Comparison of ENCODE assay signal across 7 mouse cellular contexts in genomic region chr6:116650406-116650805, GRCm38 (mm10). TPM values are rescaled to one million over a fixed set of nuclear protein-coding genes. Genes with fewer than 3 reads are reported as not detected.
DNase-seq lines count a peak whose midpoint lies in the region; ATAC-seq lines count a peak whose summit lies in the region.

Depp1 (plus strand) TSS chr6:116650609.

- peak within 1 kb of the TSS; percentile 75 for H3K4me3 ChIP-seq in brown adipose tissue, adult 24 weeks (ENCODE audit: insufficient read depth, low read depth, low read length)
- H3K4me3 ChIP-seq in intestine, embryonic 15.5 days (replicated peaks): no peak within 1 kb of the TSS; the same call in 1 of the 2 replicates
- peak within 1 kb of the TSS; percentile 40 for H3K4me3 ChIP-seq in liver, embryonic 15.5 days (replicated peaks)

- H3K9ac ChIP-seq in intestine, embryonic 15.5 days: no peak within 1 kb of the TSS; the same call in 1 of the 2 replicates
- no peak within 1 kb of the TSS; the same call in 1 of the 2 replicates for H3K9ac ChIP-seq in liver, embryonic 15.5 days

- ATAC-seq in intestine, embryonic 15.5 days: peak; percentile 89
- peak; percentile 77 for ATAC-seq in liver, embryonic 15.5 days (ENCODE audit: insufficient read depth)

- peak within 1 kb of the TSS; percentile 31; the same call in 1 of the 2 replicates for H3K4me2 ChIP-seq in intestine, embryonic 15.5 days (replicated peaks)
- H3K4me2 ChIP-seq in liver, embryonic 15.5 days: peak within 1 kb of the TSS; percentile 54

- no peaks in the 10 kb centered on the region for H3K9me3 ChIP-seq in intestine, embryonic 15.5 days
- no peaks in the 10 kb centered on the region for H3K9me3 ChIP-seq in liver, embryonic 15.5 days (replicated peaks)

- peak within 1 kb of the TSS; percentile 96 for H3K27ac ChIP-seq in brown adipose tissue, adult 24 weeks (replicated peaks; ENCODE audit: low read depth, low read length)
- H3K27ac ChIP-seq in intestine, embryonic 15.5 days: no peak within 1 kb of the TSS
- H3K27ac ChIP-seq in liver, embryonic 15.5 days (replicated peaks): peak within 1 kb of the TSS; percentile 74

- no peak for DNase-seq in gonadal fat pad, adult 2 months (ENCODE audit: low read depth)
- DNase-seq in yolk sac, embryonic 10.5 days (ENCODE audit: low spot score): peak; percentile 89
- DNase-seq in left cerebral cortex, postnatal 25 days (ENCODE audit: low spot score in 2 of 2): no peak
- no peak for DNase-seq in retina, postnatal 1 day

- no peaks in the 10 kb centered on the region for H3K27me3 ChIP-seq in intestine, embryonic 15.5 days (replicated peaks)
- H3K27me3 ChIP-seq in liver, embryonic 15.5 days: no peaks in the 10 kb centered on the region

- peaks cover 30% of the 10 kb centered on the region for H3K4me1 ChIP-seq in brown adipose tissue, adult 24 weeks (ENCODE audit: control insufficient read depth, insufficient read depth, insufficient read length, low read length)
- peaks cover 14% of the 10 kb centered on the region; the same call in 1 of the 2 replicates for H3K4me1 ChIP-seq in intestine, embryonic 15.5 days (replicated peaks)
- peaks cover 12% of the 10 kb centered on the region for H3K4me1 ChIP-seq in liver, embryonic 15.5 days (replicated peaks)

- WGBS in intestine, embryonic 15.5 days: 13% methylated on average over 6 of the region's 6 CpGs
- 7% methylated on average over 6 of the region's 6 CpGs for WGBS in liver, embryonic 15.5 days (ENCODE audit: insufficient replicate concordance)

- no peaks in the 10 kb centered on the region for H3K36me3 ChIP-seq in intestine, embryonic 15.5 days
- H3K36me3 ChIP-seq in liver, embryonic 15.5 days (replicated peaks): no peaks in the 10 kb centered on the region

- intact Hi-C loops in left cerebral cortex, postnatal 25 days (cut with DNase I): loop anchor here (5.0 to 10.0 kb wide), 2 partner anchors 114 to 517 kb away; partner anchors contain the start of gene Cxcl12

RNA-seq across cellular contexts. Expression of gene Depp1, which starts in this region (rescaled TPM):
- 39.6 and 45.2 TPM in 2 replicates for polyA plus RNA-seq in brown adipose tissue, adult 24 weeks (2012; ENCODE audit: insufficient read depth, insufficient read length, missing spikeins)
- polyA plus RNA-seq in gonadal fat pad, adult 2 months (2012; rRNA removed): 25.2 and 35.2 TPM in 2 replicates
- polyA plus RNA-seq in intestine, embryonic 15.5 days (2015; fragmentation: Nextera tagmentation; extraction: Ambion mirVana): 25.6 and 28.0 TPM in 2 replicates
- polyA plus RNA-seq in liver, embryonic 15.5 days (2015; fragmentation: Nextera tagmentation; extraction: Ambion mirVana): 26.7 and 36.6 TPM in 2 replicates
- 1 to 10 TPM; 1.5 to 2.1 TPM for total RNA-seq in left cerebral cortex, postnatal 25 days (2021)
